Mouse (Mus musculus) testis, adult 2 months (tissue): Measurements from ENCODE around the gene Prpf6.

Source experiments
- CTCF ChIP-seq: fragments of 200-500 bp; IDR thresholded peaks from 2 replicates; pipeline ENCODE4 v1.5.1; 2012; ENCODE audit warnings: low read depth, mild to moderate bottlenecking, inconsistent platforms, low read length, moderate library complexity; ENCODE audit not compliant: control insufficient read depth, insufficient read depth, insufficient replicate concordance
- POLR2A ChIP-seq: fragments of 200-500 bp; IDR thresholded peaks from 2 replicates; pipeline ENCODE4 v1.6.1; 2012; ENCODE audit warnings: low read depth, mild to moderate bottlenecking, inconsistent platforms, low read length, moderate library complexity; ENCODE audit not compliant: control insufficient read depth

- no peak for TF ChIP-seq CTCF
- no peak for TF ChIP-seq POLR2A
Observed at GRCm38 (mm10) chr2:181582358-181582757, 9.3 kb upstream of the Prpf6 start.
